Mouse (Mus musculus) hematopoietic stem cell, adult 5-6 weeks (primary cell): ENCODE data around the gene Samd14. TPM values are rescaled to one million over a fixed set of nuclear protein-coding genes. Genes with fewer than 3 reads are reported as not detected.

ENCODE experiments used
- ATAC-seq, 2 experiments: fragments of 125-278 bp in 1 of 2; replicated peaks in 1 of 2; 2 replicates each; pipeline ENCODE4 v1.8.0; 2016 to 2017; ENCODE audit warnings: inconsistent platforms in 2 of 2, mild to moderate bottlenecking in 2 of 2, moderate number of reproducible peaks in 2 of 2, low read depth in 1 of 2, moderate TSS enrichment in 1 of 2; ENCODE audit not compliant: low FRiP score in 2 of 2, poor library complexity in 2 of 2, severe bottlenecking in 2 of 2, insufficient read depth in 1 of 2, low TSS enrichment in 1 of 2
- total RNA-seq: library from RNA; stranded (forward); fragments of 172-1452, 232-1000 nt; gene quantifications from 2 replicates; pipeline ENCODE4 v1.2.3, GENCODE M21; 2017

Gene Samd14
- total RNA-seq, 1 experiment from 2014 or later = 6.1 TPM

DNA sequence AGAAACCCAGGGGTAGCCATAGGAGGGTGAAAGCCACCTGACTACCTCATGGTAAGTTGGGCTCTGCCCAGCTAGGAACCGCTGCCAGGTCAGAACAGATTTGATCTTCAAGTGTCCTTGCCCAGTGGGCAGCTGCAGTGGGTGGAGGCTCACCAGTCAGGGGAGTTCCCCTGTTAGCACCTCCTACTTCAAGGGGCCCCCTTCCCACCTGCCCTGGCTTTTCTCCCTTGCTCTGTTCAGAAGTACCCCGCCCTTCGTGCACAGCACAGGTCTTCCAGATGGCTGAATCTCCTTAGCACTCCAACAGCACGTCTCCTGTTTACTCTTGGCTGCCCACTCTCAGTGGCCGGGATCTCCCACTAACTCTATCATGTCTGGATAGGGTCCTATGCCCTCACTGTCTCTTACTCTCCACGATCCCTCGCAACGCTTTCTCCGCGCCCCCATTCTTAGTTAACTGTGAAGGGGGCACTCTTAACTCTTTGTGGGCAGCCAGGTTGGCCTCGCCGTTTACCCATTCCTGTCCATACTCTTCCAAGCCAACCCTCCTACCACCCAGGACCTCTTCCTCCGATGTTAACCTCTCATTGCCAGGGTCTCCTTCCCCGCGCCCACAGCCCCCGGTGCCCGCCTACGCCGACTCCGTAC is 30.9 kb downstream of the Samd14 start:
- no peak for ATAC-seq

DNA sequence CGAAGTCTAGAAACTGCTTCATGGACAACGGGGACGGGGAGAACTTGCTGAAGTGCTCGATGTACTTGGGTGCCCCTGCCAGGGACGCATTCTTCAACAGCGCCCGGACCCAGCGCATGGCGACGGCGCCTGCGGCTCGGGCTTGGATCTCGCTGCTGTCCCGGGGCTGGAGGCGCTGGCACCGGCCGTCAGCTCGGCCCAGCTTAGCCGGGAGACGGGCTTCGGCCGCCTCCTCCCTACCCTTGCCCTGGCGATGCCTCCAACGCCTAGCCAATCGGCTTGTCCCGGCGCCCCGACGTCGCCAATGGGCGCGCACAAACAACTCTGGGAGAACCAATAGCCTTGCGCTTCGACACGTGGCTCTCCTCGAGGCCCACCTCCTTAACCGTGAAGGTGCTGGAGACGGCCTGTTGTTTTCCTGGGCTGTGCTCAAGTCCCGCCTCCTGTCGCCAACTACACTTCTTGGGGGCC is 31.5 kb downstream of the Samd14 start, which contains the start of gene Pdk2:
Gene Pdk2 (minus strand): TSS at position 216 of the 471 bp plus-strand sequence.
- ATAC-seq = peak; percentile 98

- ATAC-seq = peak; percentile 28 to 29; a peak in 2 of 4 replicates
Measured at GRCm38 (mm10) chr11:95042096-95042495, 32.4 kb downstream of the Samd14 start.

DNA sequence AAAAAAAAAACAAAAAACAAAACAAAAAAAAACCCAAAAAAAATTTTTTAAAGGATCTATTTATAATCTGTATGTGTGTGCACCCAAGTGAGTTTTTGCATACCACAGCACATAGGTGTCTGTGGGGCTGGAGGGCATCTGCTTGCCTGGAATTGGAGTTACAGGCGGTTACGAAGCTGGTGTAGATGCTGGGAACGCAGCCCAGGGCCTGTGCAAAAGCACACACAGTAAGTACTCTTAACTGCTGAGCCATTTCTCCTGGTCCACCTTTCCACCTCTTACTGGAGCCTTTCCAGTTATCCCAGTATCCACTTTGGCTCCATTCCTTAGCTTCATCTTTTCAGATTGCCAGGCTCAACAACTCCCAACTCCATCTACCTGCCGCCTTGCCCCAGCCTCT is 33.4 kb downstream of the Samd14 start:
- no peak for ATAC-seq

GRCm38 (mm10) chr11:95043608-95044007 is 33.9 kb downstream of the Samd14 start:
- ATAC-seq = no peak

GRCm38 (mm10) chr11:95044185-95044870 is 34.6 kb downstream of the Samd14 start:
- no peak for ATAC-seq

GRCm38 (mm10) chr11:95046980-95047680 is 37.5 kb downstream of the Samd14 start:
- peak; percentile 76 to 81 for ATAC-seq

DNA sequence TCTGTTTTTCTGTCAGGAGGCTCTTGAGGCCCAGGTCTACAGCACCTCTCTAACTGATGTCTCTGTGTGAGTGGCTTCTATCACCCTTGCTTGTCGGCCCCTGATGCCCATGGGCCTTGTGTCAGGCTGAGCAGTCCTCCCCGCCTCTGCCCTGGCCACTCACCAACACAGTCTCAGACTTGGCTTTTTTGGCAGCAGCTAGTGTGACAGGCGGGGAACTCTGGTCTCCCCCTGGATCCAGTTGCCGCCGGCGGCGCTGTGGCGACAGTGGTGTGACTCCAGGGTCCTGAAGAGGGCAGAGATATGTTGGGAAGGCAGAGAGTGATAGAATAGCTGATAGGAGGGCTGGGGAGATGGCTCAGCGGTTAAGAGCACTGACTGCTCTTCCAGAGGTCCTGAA is 43.4 kb downstream of the Samd14 start:
- no peak for ATAC-seq

DNA sequence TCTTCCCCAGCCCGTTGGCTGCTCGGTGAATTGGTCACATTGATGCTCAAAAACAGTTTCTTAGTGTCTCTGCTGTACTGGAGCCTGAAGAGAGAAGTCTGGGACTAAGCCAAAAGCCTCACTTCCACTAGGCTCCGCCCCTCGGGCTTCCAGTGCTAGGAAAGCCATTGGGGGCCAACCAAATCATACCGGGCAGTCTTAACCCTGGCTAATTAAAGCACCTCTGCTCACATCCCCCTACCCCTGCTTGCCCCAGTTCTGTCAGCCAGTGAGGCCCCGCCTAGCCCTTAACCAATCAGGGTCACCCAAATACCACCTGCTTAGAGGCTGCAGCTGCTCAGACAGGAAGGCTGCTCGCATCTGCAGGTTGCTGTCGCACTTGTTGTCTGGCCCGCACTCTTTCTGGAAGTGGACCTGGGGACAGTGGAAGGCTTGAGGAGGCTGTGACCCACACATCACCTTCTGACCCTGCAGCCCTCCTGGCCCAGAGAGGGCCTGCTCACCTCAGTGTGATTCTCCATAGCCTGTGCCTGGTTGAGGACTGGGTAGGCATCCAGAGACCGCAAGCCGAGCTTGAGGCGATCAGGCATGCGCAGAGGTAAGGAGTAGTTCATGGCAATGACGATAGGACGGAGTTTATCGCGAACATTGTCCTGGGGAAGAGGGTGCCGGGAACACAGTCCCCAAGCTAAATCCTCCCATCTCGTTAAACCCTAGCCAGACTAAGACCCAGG is 47.3 kb downstream of the Samd14 start:
- ATAC-seq = no peak

DNA sequence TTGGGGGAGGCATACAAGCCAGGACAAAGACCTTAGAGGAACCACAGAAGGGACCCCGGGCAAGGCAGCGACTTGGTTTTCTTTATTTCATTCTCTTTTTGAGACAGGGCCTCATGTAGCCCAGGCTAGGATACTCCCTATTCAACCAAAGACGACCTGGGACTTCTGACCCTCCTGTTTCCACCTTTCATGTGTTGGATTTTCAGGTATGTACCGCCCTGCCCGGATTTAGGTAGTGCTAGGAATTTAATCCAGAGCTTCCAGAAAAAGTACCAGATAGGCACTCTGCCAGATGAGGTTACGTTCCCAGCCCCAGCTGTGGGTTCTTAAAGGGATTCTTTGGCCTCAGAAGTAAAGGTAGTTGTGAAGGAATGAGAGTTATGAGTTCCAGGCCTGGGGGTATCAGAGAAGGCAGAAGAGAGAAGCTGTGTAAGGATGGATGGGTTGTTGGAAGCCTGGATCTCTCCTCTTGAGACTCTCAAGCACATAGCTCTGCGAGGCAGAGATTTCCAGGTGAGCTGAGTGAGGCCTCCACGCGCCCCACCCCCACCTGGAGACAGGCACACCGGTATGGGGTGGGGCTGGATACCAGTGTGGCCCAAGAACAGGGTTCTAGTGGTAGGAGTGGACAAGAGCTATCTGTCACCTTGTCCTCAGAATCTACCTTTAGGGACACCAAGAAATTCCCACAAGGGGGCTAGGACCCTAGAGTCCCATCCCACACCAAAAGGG is 59.7 kb downstream of the Samd14 start:
- no peak for ATAC-seq

DNA sequence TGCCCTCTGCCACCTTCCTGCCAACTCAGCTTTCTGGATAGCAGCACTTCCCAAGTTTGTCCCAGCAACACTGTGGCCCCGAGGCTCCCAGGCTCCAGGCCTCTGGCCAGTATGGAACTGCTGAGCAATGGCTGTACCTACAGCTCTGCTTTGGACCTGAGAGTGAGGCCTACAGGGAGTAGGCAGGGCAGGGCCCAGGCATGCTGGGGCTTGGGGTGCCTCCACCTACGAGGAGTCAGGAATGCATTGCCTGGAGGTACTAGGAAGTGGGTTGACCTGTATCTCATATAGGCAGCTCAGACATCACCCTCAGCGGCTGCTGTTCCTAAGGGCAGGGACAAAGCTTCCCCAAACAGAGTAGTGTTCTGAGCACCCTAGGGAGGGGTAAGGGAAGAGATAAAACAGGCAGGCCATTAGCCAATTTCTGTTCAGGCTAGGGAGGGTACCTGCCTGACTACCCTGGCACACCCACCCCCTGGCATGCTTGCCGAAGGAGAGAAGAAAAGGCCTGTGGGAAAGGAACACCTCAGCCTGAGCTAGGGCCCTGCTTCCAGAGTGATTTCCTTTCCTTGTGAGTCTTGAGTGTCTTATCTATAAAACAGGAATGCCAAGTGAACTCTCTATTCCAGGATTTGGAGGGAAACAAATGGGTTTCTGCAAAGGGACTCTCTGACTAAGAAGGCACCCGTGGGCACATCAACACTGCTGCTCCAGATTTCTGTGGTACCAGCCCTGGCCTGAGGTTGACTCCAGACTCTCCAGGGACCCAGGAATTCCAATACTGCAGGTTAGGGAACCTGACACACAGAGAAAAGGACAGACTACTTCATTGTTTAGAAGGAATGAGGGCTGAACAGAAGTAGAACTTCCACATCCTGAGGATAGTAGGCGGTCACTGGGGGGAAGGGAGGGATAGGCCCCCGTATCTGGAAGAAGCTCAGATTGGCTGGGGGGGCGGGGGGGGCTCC is 60.7 kb downstream of the Samd14 start:
- no peak for ATAC-seq

- no peak for ATAC-seq
Measured at GRCm38 (mm10) chr11:95071266-95071665, 61.6 kb downstream of the Samd14 start.

DNA sequence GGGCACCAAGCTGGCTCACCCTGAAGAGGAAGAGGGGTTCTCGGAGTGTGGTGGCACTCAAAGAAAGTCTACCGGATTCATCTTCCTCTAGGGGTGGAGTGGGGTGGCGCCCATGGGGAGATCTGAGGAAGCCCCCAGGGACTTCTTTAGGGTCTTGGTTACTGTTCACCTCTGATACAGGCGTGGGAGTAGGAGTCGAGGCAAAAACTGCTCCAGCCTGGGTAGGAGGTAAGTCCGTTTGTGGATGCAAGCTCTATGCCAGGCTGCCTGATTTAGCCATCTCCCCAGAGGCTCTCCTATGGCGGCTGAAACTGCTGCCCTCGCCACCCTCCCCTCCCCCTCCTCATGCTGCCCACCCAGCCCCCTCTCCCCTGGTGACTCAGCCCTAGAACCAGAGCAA is 62.5 kb downstream of the Samd14 start:
- no peak for ATAC-seq

DNA sequence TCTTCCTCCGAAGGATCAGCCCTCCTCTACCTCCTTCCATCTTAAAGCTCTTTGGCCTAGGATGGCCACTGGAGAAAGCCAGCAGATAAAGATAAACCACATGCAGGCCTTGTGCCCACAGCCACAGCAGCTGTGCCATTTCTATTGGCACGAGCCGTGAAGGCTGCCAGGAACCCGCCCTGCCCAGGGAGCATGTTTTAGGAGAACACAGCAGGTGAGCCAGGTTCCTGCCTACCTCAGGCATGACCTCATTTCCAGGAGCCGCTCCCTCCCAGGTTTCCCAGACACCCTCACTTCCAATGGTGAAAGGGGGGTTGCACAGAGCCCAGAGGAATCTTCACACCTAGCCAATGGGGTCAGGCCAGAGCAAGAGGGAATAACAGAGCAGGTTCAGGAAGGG is 63.1 kb downstream of the Samd14 start:
- no peak for ATAC-seq

DNA sequence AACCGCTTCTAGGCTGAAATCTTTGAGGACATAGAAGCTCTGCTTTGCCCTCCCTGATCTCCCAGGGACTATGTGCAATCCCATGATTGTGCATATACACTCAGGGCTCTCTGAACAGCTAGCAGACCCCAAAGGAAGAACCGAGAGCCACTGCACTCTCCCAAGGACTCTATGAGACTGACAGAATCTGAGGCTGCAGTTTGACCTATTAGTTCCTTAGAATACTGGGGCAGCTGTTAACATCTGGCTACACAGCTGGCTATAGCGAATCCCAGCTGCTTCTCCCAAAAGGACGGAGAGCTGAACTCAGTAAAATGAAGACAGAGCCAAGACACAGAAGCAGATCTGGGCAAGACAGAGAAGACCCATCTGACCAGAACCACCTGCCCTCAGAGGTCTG is 64.2 kb downstream of the Samd14 start:
- ATAC-seq = no peak

DNA sequence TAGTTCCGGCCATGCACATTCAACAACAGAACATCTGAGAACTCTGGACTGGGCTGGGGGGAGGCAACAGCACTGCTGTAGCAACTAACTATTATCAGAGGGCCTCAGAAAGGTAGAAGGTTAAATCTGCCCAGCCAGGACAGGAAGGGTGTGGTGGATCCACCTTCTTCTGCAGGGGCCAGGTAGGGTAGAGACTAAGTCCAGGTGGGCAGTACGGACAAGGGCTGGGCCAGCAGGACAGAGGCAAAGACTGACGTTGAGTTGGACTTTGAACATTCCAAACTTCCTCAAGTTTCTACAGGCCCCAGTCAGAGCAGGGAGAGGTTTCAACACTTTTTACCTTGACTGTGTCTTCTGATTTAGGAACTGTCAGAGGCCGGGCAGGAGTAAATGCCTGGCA is 65.0 kb downstream of the Samd14 start:
- ATAC-seq = no peak
